Mouse (Mus musculus) CD4-positive helper T cell, adult 2 months (primary cell): ENCODE results near the gene Ric1.
"Not testable (repeated sequence)": the region's sequence is repeated elsewhere in the genome, so short reads cannot be mapped to it uniquely, and the experiment has no call there.

Source experiments
- DNase-seq: peaks from one replicate; pipeline ENCODE4 v3.0.0-alpha.2; 2012; ENCODE audit warnings: low read depth, missing footprints, low spot score

The Ric1 gene

DNA sequence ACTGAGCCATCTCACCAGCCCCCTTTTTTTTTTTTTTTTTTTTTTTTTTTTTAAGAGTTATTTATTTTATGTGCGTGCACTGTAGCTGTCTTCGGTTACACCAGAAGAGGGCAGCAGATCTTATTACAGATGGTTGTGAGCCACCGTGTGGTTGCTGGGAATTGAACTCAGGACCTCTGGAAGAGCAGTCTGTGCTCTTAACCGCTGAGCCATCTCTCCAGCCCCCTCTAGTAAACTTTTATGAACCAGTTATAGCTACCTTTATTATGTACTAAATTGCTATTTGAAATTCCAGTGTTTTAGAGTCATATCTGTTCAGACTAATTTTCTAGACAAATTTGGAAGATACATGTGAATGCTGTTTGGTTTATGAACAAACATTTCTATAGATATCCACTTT is 3.5 kb downstream of the Ric1 start:
- DNase-seq, result not testable (repeated sequence)

DNA sequence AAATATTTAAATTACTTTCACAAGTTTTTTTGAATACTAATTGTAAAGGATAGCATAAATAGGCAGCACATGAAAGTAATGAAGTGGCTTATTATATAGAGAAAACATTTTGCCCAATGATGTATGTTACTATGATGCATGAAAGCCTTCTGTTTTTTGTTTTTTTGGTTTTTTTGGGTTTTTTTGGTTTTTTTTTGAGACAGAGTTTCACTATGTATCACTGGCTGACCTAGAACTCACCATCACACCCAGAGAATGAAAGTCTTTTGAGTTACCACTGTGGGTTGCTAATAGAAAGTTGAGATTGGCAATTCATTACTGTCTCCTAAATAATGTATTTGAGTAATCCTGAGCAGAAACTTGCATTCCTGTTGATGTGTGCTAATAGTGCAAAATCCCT is 4.8 kb downstream of the Ric1 start:
- no peak for DNase-seq

DNA sequence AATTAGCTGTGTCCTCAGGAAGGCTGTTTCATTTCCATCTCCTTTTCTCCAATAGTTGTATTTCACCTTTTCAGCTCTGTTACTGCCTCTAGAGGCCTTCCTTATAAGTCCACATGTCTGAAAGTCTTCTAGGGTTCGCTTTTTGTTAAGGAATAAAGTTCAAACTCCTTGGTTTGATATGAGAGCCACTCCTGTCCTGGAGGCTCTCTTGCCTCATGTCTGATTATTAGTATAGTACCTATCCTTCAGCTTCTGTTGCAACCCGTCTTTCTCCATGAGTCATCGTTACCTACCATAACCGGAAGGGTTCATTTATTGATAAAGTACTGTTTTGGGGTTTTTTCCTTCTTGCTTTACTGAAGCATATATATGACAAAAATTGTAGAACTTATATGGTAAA is 5.2 kb downstream of the Ric1 start:
- no peak for DNase-seq

DNA sequence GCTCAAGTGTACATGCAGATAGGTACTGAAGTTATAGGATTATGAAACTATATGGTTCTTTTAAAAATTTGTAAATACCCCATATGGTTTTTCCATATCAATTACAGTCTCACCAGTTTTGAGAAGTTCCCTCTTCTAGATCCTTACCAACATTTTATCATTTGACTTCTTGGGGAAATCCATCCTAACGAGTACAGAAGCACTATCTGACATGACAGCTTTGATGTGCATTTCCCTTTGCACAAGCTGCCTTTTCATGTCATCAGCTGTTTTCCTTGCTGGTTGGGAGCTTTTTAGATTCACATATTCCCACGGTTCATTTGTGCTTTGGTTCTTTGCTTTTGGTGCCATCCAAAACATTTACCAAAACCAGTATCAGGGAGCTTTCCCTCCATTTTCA is 6.5 kb downstream of the Ric1 start:
- DNase-seq, result no peak

DNA sequence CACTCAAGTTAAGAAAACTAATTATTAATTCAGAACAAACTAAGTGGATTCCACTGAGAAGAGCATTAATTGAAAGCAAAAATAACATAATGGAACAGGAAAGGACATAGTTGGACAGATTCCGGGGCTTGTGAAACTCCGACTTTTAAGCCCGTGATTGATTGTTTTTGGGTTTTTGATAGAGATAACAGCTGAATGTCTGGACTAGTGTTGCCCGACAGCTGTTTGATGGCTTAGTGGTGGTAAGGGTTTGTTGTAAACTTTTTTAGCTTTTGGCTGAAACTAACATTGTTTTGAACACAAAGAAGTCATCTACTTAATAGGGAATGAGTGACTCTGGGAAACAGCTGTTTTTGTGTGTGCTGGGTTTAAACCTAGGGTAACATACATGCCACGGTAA is 11.9 kb downstream of the Ric1 start:
- DNase-seq, result no peak

DNA sequence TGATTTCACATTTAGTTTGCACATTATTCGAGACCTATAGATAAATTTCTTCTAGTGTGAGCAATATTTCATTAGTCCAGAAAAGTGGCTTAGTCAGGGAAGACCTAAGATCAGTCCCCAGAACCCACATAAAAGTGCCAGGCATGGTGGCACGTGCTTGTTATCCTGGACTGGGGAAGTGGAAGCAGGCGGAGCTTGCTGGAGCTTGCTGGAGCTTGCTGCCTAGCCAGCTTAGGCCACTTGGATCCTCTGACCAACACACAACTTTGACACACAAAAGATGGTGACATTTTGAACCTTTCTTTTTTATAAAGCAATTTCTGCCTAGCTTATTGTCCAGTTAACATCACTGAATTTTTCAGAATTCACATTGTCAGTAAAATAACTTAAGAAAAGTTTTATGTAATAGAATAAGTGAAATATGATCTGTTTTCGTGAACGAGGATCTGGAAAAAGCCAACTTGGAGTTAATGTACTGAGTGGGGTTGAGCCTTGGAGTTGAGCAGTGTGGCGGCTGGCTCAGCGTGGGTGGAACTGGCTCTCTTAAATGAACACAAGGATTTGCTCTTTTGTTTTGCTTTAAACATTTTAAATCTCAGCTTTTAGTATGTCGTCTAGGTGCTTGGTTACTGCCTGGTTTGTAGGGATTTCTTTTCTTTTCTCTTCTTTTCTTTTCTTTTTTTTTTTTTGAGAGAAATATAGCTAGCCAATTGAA is 20.3 kb downstream of the Ric1 start:
- DNase-seq, result no peak

DNA sequence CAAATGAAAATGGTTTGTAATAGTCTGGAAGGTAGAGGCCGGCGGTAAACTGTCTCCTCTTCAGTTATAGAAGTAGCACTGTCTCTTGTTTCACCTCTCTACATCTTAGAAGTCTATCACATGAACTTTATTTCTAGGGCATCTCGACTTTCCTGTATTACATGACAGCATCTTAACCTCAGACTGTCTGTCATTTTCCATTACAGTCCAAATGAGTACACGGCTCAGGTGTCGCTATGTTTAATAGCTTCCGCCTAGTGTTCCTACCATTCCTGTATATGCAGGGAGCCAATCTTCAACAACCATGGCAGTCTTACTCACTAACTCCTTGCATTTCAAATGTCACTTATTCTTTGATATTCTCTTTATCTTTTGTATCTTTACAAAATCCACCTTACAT is 21.9 kb downstream of the Ric1 start:
- no peak for DNase-seq

DNA sequence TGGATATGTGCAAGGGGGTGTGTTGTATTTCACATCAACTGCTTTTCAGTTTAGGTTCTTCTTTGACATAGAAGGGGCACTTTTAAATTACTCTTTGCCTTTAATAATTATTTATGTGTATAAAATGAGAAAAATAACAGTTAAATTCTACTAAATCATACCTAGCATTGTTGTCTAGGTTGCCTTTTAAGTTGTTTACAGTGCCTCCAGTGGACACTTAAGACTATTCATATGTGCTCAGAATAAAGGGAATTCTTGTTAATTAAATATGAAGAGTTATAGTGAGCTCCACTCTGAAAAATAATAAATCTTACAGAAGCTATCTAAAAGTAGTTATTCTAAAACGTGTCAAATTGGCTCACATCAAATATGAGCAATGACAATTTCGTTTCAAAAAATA is 28.5 kb downstream of the Ric1 start:
- no peak for DNase-seq

DNA sequence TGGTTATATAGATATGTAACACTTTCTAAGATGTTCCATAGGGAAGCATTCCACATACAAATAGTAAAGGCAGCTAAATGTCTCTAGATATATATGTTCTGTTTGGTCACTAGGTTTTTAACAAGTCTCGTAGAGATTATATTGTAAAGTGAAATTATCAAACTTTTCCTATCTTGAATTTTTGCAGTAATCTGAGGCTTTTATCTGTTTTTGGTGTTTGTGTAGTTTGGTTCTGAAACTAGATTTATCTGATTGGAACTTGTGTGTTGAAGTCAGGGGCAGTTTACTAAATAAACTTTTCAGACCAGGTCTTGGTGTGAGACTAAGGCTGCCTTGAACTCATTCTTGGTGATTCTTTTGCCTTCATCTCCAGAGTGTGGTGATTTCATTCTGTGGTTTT is 29.0 kb downstream of the Ric1 start:
- no peak for DNase-seq

DNA sequence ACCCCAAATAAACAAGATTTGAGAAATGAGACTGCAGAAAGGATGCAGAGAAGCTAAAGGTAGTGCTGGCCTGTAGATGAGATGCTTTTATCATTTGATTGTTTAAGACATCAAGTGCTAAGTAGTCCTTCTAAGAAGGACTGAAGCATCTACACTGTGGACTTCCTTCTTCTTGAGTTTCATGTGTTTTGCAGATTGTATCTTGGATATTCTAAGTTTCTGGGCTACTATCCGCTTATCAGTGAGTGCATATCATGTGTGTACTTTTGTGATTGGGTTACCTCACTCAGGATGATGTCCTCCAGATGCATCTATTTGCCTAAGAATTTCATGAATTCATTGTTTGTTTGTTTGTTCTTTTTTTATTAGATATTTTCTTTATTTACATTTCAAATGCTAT is 29.9 kb downstream of the Ric1 start:
- DNase-seq, result not testable (repeated sequence)

DNA sequence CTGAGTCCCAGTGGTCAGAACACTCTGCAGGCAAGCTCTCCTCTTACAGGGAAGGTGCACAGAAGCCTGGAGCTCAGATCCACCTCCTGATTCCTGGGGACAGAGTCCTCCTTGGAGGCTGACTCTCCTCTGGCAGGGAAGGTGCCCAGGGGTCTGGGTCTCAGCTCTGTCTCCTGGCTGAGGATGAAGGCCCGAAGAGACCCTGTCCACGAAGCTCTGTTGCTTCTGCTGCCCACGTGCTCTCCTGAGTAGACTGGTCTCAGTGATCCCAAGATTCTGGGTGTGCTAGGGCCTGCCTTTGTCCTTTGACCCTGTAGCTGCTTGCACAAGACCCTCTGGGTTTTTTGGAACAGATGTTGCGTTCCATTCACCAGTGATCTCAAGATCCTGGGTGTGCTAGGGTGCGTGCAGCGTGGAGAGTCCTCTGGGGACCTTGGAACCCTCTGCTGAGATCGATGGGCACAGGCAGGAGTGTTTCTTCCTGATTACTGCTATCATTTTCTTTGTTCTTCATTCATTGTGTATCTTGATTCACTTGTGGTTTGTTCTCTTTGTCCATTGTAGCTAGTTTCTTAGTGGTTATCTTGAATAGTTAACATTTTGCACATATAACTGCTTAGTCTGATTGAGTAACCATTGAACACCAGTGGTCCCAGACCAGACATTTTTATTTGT is 35.2 kb downstream of the Ric1 start:
- DNase-seq, result not testable (repeated sequence)

DNA sequence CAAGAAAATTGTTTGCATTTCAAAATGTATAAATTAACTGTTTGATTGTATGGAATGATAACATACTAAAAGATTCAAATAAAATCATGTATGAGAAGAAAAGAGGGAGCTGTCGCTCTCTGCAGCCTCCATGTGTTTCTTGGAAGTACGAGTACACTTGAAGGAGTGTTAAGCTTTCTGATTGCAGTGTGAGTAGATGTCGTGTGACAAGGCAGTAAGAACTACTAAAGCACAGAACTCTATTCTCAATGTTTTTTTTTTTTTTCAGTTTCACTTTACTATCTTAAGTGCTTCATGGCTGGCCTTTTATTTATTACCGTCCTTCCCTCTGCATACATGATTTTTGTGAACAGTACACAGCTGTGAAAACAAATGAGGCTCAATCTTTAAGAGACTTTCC is 40.1 kb downstream of the Ric1 start:
- DNase-seq, result no peak

DNA sequence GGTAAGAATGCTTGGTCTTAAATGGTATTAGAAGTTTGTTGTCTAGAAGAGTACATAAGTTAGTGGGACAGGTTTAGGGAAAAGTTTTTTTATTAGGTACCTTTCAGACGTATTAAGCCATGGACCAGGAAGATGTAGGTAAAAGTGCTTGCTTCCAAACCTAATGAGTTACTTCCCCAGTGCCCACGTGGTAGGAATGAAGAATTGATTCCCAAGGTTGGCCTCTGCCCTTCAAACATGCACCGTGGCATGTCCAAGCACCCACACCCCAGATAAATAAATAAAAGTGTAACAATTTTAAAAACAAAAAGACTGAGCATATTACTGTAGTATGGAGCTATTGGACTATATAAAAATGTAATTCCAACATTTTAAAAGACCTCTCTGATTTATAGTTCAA is 40.5 kb downstream of the Ric1 start:
- no peak for DNase-seq

DNA sequence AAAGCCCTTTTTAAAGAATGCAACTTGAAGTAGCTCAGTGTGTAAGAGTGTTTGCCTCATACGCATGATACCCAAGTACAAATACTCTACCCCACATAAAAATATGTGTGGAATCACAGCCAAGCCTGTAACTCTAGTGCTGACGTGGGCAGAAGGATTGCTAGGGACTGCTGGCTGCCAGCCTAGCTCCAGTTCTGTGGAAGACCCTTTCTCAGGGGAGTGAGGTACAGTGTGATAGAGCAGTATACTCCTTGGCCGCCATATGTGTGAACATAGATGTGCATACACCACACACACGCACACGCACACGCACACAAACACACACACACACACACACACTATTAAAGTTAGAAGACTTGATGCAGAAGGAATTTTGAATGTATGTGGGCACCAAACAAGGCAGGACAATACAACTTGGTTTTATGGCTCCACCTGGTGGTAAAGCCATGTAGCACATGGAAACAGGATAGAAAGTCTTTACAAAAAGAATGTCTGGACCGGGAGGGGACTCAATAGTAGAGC is 41.2 kb downstream of the Ric1 start:
- DNase-seq, result peak; percentile 57

DNA sequence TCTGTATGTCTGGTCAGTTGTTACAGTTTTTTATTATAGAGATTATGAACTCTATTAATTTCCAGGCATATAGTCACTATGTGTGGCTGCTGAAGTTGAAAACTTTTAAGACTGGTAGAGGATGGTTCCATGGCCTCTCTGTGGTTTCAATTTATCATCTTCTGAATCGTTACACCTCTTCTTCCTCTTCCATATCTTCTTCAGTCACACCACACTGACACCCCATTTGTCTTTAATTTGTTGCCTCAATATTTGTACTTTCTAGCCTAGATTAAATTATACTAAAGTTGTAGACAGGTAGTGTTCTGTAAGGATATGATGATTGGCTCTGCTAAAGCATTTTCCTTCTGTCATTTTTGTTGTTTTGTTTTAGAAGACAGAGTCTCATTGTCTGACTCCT is 44.4 kb downstream of the Ric1 start:
- DNase-seq, result no peak

DNA sequence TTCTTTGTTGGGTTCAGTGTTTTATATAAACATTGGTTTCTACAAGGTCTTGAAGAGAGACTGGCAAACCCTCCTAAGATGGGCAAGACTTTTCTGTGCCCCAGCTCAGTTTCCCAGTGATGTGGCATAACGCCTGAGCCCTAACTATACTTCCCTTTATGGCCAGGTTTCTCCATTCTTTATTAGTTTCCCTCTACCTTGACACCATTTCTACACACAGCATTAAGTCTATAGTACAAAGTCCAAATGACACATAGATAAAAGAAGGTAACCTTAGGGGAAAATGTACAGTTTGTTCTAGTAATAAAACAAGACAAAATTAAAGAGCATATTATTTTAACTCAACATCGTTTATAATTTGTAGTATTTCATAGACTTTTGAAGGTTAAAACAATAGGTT is 60.4 kb downstream of the Ric1 start:
- DNase-seq, result no peak

DNA sequence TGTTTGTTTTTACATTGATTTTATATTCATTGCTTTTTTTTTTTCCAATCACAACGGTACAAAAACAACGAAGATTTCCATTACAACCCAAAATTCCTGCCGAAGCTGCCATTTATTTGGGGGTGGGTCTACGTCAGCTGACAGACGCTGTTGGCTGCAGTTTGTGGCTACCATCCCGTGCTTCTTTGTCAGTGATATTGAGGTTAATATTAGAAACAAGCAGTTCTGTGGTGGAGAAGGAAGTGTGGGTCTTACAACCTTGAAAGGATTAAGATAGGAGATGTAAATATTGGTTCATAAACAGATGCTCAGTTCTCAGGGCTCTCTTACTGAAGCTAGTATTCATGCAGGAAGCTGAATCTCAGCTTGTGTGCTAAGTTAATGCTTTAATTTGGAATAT is 61.7 kb downstream of the Ric1 start:
- DNase-seq, result no peak

DNA sequence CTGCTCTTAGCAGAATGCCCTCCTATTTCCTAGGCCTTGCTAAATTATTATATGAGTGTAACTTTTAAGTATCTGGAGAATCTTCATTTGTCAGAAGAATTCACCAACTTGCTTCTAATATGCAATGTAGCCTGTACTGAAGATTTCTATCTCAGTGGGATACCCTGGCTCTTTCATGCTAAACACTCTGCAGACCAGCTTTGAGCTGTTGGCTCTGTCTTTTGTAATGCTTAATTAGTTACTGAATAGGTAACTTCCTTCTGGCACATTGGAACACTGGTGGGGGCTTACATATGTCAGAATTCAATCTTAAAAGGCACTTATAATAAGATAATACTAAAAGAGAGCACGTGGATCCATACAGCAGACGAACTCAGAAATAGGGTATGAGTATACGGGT is 71.7 kb downstream of the Ric1 start:
- DNase-seq, result not testable (repeated sequence)

DNA sequence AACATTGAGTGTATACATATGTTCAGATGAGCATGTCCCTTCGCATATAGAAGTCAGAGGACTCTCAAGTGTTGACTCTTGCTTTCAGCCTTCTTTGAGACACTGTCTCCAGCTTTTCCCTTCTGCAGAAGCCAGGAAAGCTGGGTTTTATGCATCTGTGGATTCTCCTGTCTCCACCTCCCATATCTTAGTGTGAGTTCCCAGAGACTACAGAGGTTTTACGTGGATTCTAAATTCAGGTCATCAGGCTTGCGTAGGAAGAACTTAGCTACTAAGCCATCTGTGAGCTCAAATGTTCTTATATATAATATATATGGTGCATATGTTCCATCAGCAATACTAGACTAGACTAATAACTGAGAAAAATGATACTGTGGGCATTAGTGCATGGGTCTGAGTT is 74.2 kb downstream of the Ric1 start:
- no peak for DNase-seq

DNA sequence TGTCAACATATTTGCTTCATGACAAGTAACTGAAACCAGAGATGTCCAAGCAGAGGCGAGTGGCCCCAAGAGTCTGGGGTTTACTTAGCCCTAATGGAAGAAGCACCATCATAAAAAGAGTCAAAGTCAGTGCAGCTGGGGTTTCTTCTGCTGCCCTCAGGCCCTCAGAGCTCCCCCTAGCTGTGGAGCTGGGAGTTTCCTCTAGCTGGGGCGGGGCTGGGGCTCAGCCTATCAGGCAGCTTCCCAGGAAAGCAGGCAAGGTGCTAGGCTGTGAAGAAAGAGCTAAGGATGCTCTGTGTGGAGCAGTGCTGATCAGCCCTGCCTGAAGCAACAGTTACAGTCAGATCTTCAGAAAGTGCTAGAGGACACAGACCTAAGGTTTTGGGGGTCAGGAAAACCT is 74.9 kb downstream of the Ric1 start:
- peak; percentile 36 for DNase-seq

DNA sequence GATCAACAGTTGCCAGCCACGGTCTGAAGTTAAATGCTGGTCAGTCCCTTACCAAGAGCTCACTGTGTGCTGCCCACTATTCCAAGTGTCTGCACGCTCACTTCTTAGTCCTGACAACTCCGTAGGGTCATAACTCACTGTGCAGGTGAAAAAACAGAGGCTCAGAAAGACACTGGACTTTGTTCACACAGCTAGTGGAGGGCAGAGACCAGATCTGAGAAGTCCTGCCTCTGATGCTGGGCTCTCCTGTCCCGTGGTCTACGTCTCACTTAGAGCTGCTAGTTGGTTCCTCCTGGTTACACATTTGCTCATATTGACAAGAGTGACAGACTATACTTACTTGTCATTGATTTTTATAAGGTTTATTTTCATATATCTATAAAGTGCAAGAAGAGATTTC is 76.9 kb downstream of the Ric1 start:
- DNase-seq, result no peak

DNA sequence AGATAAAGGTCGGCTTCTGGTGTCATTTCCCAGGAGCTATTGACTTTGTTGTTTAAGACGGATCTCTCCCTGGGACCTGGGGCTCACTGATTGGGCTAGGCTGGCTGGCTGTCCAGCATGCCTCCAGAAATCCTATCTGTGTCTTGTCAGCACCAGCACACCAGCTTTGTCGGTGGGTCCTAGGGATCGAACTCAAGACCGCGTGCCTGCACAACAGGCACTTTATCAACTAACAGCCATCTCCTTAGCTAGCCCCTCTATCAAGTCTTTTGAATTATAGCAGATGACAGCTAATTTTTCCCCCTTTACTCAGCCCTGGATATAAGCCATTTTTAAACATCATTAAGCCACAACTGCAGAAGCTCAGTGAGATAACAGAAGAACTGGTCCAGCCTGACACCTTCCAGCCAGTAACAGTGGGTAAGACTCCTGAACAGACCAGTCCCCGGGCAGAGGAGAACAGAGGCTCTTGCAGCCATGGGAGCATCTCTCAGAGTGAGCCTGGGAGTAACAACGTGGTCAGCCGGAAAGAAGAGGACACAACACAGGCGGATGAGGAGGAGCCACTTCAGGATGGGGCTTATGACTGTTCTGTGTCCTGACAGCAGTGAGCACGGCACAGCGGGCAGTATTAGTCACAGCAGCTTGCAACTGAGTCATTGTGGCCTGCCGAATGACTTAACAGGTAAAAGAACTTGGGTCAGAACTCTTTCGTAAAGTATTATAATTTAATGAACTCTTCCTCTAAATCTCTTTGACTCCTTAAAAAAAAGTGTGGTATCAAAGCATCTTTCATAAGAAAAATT is 81.7 kb downstream of the Ric1 start:
- DNase-seq, result no peak

DNA sequence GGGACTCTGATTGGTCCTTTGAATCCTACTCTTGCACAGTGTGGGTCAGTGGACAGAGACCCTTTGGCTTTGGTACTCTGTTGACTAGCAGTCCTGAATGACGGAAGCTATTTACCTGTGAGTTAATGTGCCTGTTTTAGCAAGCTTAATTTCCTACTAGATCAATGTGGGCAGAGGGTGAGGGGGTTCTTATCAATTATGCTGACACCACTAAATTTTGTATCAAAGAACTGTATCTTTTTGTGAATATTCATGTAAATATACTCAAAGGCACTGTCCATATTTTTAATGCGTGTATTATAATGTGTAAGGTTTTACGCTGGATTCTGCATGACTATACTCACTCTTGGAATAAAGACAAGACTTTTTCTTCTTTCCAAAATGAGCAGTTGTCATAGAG is 82.6 kb downstream of the Ric1 start:
- no peak for DNase-seq
